Mouse (Mus musculus) cerebellum, adult 8-10 months (tissue): Measurements from ENCODE around the gene Mfn2.

Source experiments
- DNase-seq: peaks from one replicate; pipeline ENCODE4 v3.0.0; 2022

The Mfn2 gene

DNA sequence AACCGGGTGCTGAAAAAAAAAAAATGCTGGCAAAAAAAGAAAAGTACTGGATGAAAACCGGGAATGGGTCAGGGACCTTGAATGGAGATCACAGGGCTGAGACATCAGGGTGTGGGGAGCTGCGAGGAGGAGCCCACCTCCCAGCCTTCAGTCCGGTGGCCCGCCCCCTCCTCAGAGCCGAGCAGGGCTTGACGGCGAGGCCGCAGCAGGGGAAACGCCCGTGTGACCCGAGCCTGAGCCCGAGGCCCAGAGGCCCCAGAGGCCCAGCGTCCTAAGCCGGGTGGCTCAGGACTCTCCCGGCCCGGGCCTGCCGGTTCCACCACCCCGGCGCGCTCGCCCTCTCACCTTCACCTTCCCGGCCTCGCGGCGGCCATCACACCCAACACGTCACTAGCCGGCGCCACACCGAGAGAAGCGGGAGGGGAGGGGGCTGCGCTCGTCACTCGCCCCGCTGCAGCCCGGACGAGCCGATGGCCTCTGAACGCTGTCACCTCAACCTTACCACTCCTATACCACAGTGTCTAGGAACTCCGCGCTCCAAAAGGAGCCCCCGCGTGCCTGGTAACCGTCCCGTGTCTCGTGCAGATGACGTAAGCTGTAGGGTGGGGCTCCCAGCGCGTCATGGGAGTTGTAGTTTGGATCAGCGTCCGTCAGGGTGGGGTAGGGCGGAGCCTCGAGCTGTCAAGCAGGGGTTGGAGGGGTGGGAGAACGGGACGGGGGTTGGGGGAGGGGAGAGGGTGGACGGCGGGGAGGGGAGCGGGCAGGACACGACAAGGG lies at the start of gene Mfn2:
Gene Mfn2 (minus strand): TSS at position 392 of the 777 bp plus-strand sequence.
- peak; percentile 93 for DNase-seq

DNA sequence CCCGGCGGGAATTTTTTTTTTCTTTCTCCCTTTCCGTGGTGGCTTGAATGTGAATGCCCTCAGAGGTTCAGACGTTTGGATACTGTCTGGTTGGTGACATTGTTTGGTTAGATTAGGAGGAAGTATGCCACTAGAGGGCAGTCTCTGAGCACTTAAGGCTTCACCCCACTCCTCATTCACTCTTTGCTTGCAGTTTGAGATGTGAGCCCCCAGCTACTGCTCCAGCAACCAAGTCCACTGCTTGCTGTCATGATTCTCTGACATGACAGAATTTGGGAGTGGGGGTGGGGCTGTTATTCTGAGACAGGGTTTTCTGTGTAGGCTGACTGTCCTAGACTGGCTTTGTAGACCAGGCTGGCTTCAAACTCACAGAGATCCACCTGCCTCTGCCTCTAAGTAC lies 49.1 kb upstream of the Mfn2 start:
- no peak for DNase-seq

DNA sequence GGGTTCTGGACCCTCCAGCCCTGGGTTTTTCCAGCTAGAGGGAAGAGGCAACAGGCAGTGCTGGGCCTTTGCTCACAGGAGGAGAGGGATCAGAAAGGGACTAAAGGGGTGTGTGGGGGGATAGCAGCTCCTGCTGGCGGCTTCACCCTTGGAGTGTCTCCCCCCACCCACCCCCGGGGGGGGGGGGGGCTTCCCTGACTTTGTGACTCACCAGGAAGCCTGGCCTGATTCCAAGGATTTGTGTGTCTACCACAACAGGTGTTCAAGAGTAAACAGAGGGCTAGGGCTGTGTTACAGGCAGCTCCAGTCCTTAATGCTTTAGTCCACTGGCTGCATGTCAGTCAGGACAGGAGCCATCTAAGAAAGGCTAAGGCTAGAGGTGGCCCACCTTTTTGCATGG lies 43.0 kb upstream of the Mfn2 start:
- DNase-seq: no peak

GRCm38 (mm10) chr4:147943005-147943404 lies 38.5 kb upstream of the Mfn2 start:
- no peak for DNase-seq

GRCm38 (mm10) chr4:147941045-147942020 lies 36.8 kb upstream of the Mfn2 start:
- DNase-seq: peak; percentile 22

DNA sequence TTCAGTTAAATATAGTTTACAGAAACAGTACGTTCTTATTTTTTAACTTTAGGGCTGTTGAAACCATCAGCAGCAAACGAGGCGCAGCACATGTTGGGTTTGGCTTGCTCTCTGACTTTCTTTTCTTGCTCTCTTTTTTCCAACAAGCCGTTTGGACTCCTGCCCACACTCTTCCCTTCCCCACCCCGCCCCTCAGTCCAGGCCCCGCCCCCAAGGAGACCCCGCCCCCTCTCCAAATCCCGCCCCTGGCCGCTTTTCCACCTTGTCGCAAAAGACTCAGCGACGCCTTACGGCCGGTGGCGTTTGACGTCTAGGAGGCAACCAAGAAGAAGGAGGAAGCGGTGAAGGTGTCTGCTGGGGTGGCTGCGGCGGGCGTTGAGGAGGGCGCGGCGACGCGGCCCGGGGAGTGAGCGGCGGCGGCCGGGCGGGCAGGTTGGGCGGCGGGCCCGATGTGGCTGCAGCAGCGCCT lies 36.1 kb upstream of the Mfn2 start, which contains the start of gene 2510039O18Rik:
Gene 2510039O18Rik (plus strand): TSS at position 320 of the 469 bp plus-strand sequence.
- peak; percentile 75 for DNase-seq

- no peak for DNase-seq
These were observed 35.6 kb upstream of the Mfn2 start for GRCm38 (mm10) chr4:147940111-147940510.

DNA sequence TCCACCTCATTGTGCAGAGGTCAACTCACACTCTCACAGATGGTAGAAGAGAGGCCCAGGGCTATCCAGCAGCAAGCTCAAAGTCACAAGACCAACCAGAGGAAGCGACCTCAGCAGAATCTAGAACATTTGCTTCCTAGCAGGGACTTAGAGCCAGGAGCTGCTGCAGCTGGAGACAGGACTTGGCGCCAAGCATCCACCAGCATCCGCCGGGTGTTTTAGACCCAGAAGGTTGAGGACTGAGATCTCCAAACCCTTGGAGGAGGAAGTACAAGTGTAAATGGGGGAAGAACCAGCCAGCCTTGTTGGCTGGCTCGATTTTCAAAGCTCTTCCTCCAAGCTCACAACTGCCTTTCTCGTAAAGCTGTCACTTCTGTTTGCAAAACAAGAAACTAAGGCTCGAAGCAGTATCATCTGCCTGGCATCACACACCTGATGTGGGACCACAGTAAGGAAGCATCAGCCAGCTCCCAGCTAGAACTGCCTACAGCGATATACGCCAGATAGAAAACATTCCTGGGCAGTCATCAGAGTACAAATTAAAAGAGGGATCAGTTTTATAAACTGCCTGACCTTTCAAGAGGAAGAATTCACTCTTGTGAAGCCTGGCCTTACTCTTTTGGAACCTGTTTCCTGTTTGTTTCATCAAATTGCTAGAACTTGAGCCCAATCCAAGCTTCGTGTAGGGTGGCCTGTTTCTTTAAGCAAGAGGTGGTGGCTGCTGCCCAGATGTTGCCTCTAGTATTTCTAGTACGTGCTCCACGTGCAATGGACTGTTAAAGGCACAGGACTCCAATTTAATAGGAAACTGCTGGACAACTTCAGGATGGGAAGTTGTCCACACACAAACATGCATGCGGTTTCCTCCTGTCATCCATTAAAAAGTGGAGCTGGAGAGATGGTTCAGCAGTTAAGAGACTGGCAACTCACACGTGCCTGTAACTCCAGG lies 33.9 kb upstream of the Mfn2 start:
- DNase-seq: no peak

- DNase-seq: no peak
These were observed 33.0 kb upstream of the Mfn2 start for GRCm38 (mm10) chr4:147937486-147937885.

- DNase-seq: no peak
These were observed 32.5 kb upstream of the Mfn2 start for GRCm38 (mm10) chr4:147937021-147937420.

GRCm38 (mm10) chr4:147936331-147936954 lies 31.9 kb upstream of the Mfn2 start, which contains the start of gene Plod1:
Gene Plod1, minus strand, starts transcription at chr4:147936767.
- peak; percentile 60 for DNase-seq

DNA sequence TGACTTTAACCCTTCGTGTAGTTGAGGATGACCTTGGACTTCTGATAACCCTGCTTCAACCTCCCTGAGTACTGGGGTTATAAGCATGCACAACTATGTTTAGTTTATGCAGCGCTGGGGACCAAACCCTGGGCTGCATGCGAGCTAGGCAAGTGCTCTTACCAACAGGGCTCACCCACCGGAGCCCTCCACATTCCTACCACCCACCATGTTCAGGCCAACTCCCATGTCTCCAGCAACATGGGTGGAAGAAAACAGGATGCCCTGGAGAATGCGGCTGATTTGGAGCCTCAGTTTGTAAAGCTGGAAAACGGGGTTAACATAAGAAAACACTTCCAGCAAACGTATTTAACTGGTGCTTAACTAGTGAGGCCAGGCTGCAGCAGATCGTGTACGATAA lies 31.4 kb upstream of the Mfn2 start:
- no peak for DNase-seq

- DNase-seq: no peak
These were observed 30.1 kb upstream of the Mfn2 start for GRCm38 (mm10) chr4:147934611-147935010.

DNA sequence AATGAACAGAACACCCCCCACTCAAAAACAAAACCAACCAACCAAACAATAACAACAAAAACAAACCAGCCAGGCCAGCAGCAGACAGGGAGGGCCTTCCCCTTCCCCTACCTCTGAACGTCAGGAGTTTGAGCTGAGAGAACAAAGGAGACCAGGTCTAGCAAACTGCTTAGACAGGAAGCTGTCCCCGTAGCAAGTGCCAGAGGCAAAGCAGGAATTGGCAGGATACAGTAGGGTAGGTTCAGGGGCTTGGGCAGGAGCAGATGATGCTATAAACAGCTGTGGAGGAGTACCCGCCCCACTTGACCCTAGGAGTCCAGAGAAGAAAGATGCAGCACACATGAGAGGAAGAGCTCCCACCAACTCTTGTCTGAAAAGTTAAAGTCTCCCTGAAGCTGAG lies 29.6 kb upstream of the Mfn2 start:
- no peak for DNase-seq

GRCm38 (mm10) chr4:147930946-147931345 lies 26.4 kb upstream of the Mfn2 start:
- no peak for DNase-seq

DNA sequence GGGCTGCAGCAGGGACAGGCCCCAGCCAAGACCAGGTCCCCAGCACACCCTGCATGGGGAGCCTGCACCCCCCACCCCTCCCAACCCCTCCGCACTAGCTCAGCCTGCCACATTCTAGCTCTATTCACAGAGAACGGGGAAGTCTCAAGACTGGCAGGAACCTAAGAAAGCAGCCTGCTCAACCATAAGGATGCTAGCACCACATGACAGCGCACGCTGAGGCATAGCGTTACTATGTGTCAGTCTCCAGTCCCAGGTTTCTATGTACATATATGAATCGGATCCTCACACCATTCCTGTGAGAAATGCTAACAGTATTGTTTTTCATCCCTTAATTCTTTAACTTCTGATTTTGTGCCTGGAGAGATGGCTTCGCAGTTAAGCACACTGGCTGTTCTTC lies 24.0 kb upstream of the Mfn2 start:
- DNase-seq: no peak

DNA sequence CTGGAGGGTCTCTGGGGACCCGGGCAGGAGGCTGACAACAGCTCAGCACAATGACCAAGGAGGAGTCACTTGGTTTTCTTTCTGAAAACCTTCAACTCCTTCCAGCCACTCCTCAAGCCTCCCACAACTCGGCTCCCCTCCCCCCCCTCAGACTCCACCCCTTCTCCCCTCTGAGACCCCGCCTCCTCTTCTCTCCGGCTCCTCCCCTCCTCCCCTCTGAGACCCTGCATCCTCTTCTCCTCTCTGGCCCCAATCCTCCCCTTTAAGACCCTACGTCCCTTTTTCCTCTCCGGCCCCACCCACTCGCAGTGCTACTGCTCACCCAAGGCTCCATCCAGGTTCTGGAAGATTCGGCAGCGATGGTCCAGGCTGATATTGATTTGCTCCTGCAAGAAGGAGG lies 23.6 kb upstream of the Mfn2 start:
- no peak for DNase-seq

- no peak for DNase-seq
These were observed 23.2 kb upstream of the Mfn2 start for GRCm38 (mm10) chr4:147927705-147928104.

- no peak for DNase-seq
These were observed 17.8 kb upstream of the Mfn2 start for GRCm38 (mm10) chr4:147922341-147922740.

- DNase-seq: no peak
These were observed 16.5 kb upstream of the Mfn2 start for GRCm38 (mm10) chr4:147920973-147921372.

DNA sequence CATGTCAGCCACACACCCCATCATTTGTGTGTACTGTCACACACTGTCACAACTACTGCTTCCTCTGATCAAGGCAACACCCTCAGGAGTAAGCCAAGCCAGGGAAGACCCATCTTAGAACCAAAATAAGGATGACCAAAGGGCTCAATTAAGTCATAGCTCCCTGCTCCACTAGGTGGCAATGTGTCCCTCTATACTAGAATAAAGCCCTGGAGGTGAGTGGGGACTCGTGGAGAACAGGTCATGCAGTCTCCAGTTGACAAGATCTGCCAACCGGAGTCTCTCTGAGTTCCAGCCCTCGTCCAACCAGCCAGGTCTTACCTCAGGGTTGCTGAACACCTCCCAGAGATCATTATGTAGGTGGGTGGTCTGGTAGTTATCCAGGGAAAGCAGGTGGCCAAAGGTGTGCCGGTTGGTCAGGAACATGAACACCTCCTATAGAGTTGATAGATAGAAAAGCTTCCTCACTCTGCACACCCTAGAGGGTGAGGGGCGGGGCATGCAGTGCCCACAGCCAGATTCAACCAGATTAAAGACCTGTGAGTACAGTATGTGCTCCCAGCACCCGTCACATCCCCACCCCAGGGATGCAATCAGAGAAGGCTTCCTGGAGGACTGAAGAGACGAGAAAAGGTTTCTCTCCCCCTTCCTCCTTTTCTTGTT lies 14.1 kb upstream of the Mfn2 start:
- no peak for DNase-seq
